Mouse (Mus musculus) heart, embryonic 12.5 days (tissue): ENCODE results near the gene Negr1. TPM values are rescaled to one million over a fixed set of nuclear protein-coding genes. Genes with fewer than 3 reads are reported as not detected.

Experiments used
- ATAC-seq: fragments of 200-750 bp; cut with Nextera tagmentation; 2 replicates; pipeline ENCODE4 v1.8.0; 2017; ENCODE audit warnings: moderate TSS enrichment, moderate library complexity; ENCODE audit not compliant: insufficient number of reproducible peaks, low FRiP score
- H3K27ac ChIP-seq: fragments of 300-500 bp; sonication (generic); 2 replicates; pipeline ENCODE4 v1.5.1; 2016; ENCODE audit warnings: mild to moderate bottlenecking, moderate library complexity; ENCODE audit not compliant: poor library complexity, severe bottlenecking
- H3K27me3 ChIP-seq: fragments of 300-500 bp; sonication (generic); replicated peaks from 2 replicates; pipeline ENCODE4 v1.6.1; 2016; ENCODE audit warnings: mild to moderate bottlenecking, moderate library complexity
- H3K36me3 ChIP-seq: fragments of 300-500 bp; sonication (generic); 2 replicates; pipeline ENCODE4 v1.6.1; 2016; ENCODE audit warnings: mild to moderate bottlenecking, moderate library complexity
- H3K4me1 ChIP-seq: fragments of 300-500 bp; sonication (generic); replicated peaks from 2 replicates; pipeline ENCODE4 v1.6.1; 2016; ENCODE audit warnings: mild to moderate bottlenecking
- H3K4me2 ChIP-seq: fragments of 300-500 bp; sonication (generic); 2 replicates; pipeline ENCODE4 v1.6.1; 2016; ENCODE audit warnings: mild to moderate bottlenecking, moderate library complexity
- H3K4me3 ChIP-seq: fragments of 300-500 bp; sonication (generic); 2 replicates; pipeline ENCODE4 v1.5.1; 2016; ENCODE audit warnings: mild to moderate bottlenecking
- H3K9ac ChIP-seq: fragments of 300-500 bp; sonication (generic); 2 replicates; pipeline ENCODE4 v1.6.1; 2016; ENCODE audit warnings: mild to moderate bottlenecking, moderate library complexity
- H3K9me3 ChIP-seq: fragments of 300-500 bp; sonication (generic); replicated peaks from 2 replicates; pipeline ENCODE4 v1.6.1; 2016; ENCODE audit warnings: mild to moderate bottlenecking, moderate library complexity
- WGBS: fragments of 180-500 bp; shearing (Covaris S2); methylation state at CpG from one replicate; pipeline ENCODE4 v1.1.7; 2016; 5-methylcytosine and 5-hydroxymethylcytosine counted together
- polyA plus RNA-seq: library from polyadenylated mRNA; unstranded; fragments of >200 nt; fragmentation: Nextera tagmentation; extraction: Ambion mirVana; gene quantifications from 2 replicates; pipeline ENCODE4 v1.2.1, GENCODE M21; 2016

Gene Negr1
- polyA plus RNA-seq, 1 experiment from 2014 or later, result 2.2 TPM

DNA sequence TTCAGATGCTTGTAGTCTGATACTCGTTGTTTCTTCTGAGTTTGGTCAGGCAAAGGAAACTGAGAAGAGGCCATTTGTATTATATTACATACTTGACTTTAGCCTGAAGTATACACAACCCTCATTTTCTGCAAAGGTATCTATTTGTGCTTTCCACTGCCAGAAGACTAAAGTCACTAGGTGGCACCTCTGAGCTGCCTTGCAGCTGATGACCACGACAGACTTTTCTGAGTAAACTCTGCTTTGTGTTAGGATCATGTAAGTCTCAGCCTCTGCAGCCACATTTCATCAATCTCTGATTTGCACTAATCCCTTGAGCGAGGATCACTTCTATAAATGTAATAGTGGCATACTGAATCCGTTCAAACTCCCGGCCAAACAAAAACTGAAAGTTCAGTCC is 671.1 kb downstream of the Negr1 start:
- Histone ChIP-seq H3K4me1 (no peaks in the 10 kb centered on the region; the same call in 1 of the 2 replicates), H3K4me3 (no peak overlapping the region), H3K36me3 (no peaks in the 10 kb centered on the region), H3K27me3 (no peaks in the 10 kb centered on the region), H3K4me2 (no peak overlapping the region), H3K27ac (no peak overlapping the region), H3K9me3 (no peaks in the 10 kb centered on the region), H3K9ac (no peak overlapping the region)
- 25% methylated on average over 5 of the region's 5 CpGs for WGBS
- ATAC-seq, result no peak

DNA sequence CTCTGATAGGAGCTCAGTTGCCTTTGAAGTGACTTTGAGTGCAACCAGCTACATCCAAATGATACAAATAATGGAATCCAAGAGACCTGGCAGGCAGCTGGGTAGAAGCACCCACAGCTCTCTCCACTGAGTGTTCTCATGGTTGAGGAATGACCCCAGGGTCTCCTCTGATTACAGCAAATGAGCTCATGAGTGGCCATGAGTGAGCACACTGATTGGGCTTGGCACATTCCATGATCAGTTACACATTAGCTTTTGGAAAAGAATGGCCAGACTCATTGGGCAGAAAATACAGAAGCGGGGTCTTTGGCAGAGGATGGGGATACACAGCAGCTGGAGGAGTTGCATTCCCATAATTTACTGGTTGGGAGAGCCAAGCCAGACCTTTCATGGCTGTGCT is 678.6 kb downstream of the Negr1 start:
- Histone ChIP-seq H3K27ac (no peak overlapping the region), H3K27me3 (no peaks in the 10 kb centered on the region), H3K36me3 (no peaks in the 10 kb centered on the region), H3K4me1 (no peaks in the 10 kb centered on the region), H3K9me3 (no peaks in the 10 kb centered on the region), H3K4me2 (no peak overlapping the region), H3K4me3 (no peak overlapping the region), H3K9ac (no peak overlapping the region)
- WGBS, result 76% methylated on average over 1 of the region's 1 CpGs
- ATAC-seq, result no peak

DNA sequence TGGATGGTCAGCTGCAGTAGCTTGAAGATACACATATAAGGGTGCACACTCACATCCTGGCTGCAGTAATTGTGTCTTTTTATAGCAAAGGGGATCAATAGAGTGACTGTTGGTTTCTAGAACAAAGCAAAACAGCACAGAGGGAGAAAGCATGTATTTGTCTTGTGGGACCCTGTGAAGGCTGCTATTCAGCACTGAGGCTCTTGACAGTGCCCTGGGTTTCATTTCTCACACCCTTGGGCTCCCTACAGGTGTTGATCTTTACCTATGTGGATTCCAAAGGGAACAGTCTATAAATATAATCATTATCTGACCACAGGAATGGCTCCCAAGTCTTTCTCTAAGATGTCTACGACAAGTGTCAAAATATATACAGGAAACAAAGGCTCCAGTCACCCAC is 693.9 kb downstream of the Negr1 start:
- peaks cover 16% of the 10 kb centered on the region; the same call in 1 of the 2 replicates for H3K4me1 ChIP-seq
- H3K4me3 ChIP-seq, result no peak overlapping the region
- ATAC-seq, result no peak
- no peaks in the 10 kb centered on the region for H3K27me3 ChIP-seq
- H3K36me3 ChIP-seq, result no peaks in the 10 kb centered on the region
- H3K4me2 ChIP-seq, result no peak overlapping the region
- 22% methylated on average over 1 of the region's 1 CpGs for WGBS
- H3K9ac ChIP-seq, result no peak overlapping the region
- no peaks in the 10 kb centered on the region for H3K9me3 ChIP-seq
- H3K27ac ChIP-seq, result peak overlapping the region; percentile 15; the same call in 1 of the 2 replicates

DNA sequence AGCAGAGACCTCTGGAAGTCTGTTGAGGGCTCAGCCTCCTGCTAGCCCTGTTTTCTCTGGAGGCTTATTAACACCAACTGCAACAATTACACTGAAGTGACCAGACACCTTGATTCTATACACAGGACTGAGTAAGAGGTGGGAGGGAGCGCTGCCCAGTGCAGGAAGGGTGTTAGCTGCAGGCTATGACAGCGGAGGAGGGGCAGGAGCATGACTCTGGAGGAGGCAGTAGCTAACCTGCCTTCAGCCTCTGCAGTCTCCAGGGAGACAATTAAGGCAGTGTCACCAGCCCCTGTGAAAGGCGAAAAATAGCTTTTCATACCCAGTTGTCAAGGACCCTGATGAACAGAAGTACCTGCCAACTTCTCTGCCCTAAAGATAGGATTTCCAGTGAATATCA is 694.3 kb downstream of the Negr1 start:
- Histone ChIP-seq H3K4me2 (no peak overlapping the region), H3K27me3 (no peaks in the 10 kb centered on the region), H3K9ac (no peak overlapping the region), H3K27ac (peak overlapping the region; percentile 15; the same call in 1 of the 2 replicates), H3K36me3 (no peaks in the 10 kb centered on the region), H3K4me1 (peaks cover 16% of the 10 kb centered on the region; the same call in 1 of the 2 replicates), H3K4me3 (no peak overlapping the region), H3K9me3 (no peaks in the 10 kb centered on the region)
- ATAC-seq, result peak; percentile 73
- WGBS, result 34% methylated on average over 3 of the region's 3 CpGs

DNA sequence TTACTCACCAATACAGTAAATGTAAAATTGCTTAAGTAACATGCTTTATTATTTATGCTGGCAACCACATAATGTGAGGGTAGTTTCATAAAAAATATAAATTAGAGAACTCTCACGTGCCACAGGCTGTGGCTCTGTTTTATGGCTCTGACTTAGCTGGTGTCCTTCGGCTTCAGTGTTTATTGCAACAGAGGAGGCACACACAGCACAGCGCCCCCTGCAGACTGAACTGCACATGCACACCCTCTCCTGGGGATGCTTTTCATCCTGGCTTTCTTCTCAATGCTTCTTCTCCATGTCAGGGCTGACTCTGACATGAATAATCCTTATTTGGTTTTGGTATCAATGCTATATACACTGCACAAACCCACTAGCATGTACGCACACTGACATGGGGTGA is 707.1 kb downstream of the Negr1 start:
- Histone ChIP-seq H3K9ac (no peak overlapping the region), H3K27ac (no peak overlapping the region), H3K4me2 (no peak overlapping the region), H3K9me3 (no peaks in the 10 kb centered on the region), H3K36me3 (no peaks in the 10 kb centered on the region), H3K4me1 (no peaks in the 10 kb centered on the region), H3K4me3 (no peak overlapping the region), H3K27me3 (no peaks in the 10 kb centered on the region)
- WGBS, result 58% methylated on average over 4 of the region's 4 CpGs
- ATAC-seq, result no peak

DNA sequence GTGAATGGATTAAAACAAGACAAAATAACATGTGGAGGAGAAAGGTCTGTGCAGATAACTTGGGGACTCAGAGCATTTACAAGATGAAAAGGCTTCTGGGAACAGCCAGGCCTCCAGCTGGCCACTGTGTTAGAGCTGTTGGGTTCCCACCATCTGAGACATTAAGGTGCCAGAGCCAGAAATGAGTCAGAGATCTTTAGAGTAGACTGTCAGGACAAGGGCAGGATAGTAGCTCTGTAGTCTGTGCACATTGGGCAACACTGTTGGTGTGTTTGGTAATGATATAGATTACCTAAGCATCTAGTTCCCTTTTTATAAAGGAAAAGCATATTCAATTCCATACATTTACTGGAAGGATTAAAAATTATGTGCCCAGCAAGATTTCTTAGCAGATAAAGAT is 710.8 kb downstream of the Negr1 start:
- Histone ChIP-seq H3K36me3 (no peaks in the 10 kb centered on the region), H3K27ac (no peak overlapping the region), H3K4me3 (no peak overlapping the region), H3K9me3 (no peaks in the 10 kb centered on the region), H3K27me3 (no peaks in the 10 kb centered on the region), H3K4me2 (no peak overlapping the region), H3K4me1 (no peaks in the 10 kb centered on the region), H3K9ac (no peak overlapping the region)
- no peak for ATAC-seq

DNA sequence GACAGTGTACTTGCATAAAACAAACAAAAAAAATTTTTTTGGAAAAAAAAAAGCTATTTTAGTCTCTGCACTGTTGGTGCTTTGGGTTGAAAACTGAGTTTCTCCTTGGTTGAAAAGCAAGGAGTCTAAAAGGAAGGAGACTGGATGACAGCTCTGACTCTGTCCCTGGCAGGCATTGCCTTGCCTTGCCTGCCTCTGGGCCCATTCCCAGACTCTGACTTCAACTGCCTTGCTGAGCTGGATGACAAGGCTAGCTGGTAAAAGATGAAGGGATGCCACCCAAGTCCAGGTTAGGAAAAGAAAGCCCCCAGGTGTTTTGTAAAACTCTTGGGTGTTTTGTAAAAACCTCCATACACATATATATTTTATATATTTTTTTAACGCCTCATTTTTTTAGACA is 712.5 kb downstream of the Negr1 start:
- Histone ChIP-seq H3K9ac (no peak overlapping the region), H3K27me3 (no peaks in the 10 kb centered on the region), H3K4me1 (no peaks in the 10 kb centered on the region), H3K27ac (no peak overlapping the region), H3K9me3 (no peaks in the 10 kb centered on the region), H3K36me3 (no peaks in the 10 kb centered on the region), H3K4me3 (no peak overlapping the region), H3K4me2 (no peak overlapping the region)
- WGBS, result 81% methylated on average over 1 of the region's 1 CpGs
- ATAC-seq, result no peak

DNA sequence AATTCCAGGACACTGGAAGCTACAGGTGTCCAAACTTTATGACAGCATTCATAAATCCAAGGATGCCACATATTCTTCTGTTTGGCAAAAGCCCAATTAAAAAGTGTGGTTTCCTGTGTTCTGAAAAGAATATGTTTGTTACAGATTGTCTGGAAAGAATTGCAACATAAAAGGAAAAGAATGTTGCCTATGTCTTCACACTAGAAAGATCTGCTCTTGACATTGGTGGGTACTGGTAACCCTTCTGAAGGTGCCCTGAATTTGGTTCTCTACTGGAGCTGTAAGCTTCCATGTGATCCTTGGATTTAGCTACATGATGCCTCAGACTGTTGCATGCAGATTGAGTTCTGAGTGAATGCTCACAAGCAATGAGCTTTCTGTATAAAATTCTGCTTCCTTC is 718.1 kb downstream of the Negr1 start:
- Histone ChIP-seq H3K4me3 (no peak overlapping the region), H3K36me3 (no peaks in the 10 kb centered on the region), H3K9ac (no peak overlapping the region), H3K9me3 (no peaks in the 10 kb centered on the region), H3K27me3 (no peaks in the 10 kb centered on the region), H3K27ac (no peak overlapping the region), H3K4me1 (no peaks in the 10 kb centered on the region), H3K4me2 (no peak overlapping the region)
- ATAC-seq, result no peak

DNA sequence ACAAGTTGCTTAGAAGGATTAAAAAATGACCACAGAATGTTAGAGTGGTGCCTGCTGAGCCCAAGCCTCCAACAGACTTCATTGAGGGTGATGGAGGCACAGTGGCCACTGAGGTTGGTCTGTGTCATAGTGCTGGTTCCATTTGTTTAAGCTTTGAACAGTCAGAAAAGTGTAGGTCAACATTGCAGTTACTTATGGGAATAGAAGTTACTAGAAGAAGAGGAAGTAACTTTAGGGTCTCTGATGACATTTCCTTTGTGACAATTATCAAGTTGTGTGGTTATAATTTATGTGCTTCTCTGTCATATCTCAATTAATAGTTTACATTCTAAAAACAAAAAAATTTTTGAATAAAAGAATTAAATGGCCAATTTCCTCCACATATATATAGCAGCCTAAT is 719.7 kb downstream of the Negr1 start:
- H3K4me2 ChIP-seq, result no peak overlapping the region
- no peak overlapping the region for H3K27ac ChIP-seq
- ATAC-seq, result no peak
- no peaks in the 10 kb centered on the region for H3K4me1 ChIP-seq
- no peaks in the 10 kb centered on the region for H3K27me3 ChIP-seq
- no peaks in the 10 kb centered on the region for H3K9me3 ChIP-seq
- no peaks in the 10 kb centered on the region for H3K36me3 ChIP-seq
- H3K4me3 ChIP-seq, result no peak overlapping the region
- H3K9ac ChIP-seq, result no peak overlapping the region

DNA sequence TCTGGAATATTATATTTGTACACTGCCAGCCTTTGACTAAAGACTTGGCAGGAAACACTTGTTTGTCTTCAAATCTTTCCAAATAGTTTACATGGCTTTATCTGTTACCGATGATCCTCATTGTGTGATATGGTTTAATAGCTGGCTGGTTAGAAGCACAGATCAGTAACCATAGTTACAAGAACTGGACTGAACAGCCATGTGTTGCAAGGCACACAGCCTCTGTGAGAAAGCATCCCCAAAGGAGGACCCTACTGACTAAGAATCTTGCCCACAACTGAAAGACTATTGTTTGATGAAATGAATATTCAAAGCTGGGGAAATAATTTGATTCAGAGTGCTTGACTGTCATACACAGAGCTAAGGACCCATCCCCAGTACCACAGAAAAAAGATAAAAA is 729.7 kb downstream of the Negr1 start:
- H3K27ac ChIP-seq, result no peak overlapping the region
- H3K4me2 ChIP-seq, result no peak overlapping the region
- H3K36me3 ChIP-seq, result no peaks in the 10 kb centered on the region
- no peaks in the 10 kb centered on the region for H3K4me1 ChIP-seq
- H3K4me3 ChIP-seq, result no peak overlapping the region
- H3K27me3 ChIP-seq, result no peaks in the 10 kb centered on the region
- no peaks in the 10 kb centered on the region for H3K9me3 ChIP-seq
- 78% methylated on average over 1 of the region's 1 CpGs for WGBS
- ATAC-seq, result no peak
- H3K9ac ChIP-seq, result no peak overlapping the region

DNA sequence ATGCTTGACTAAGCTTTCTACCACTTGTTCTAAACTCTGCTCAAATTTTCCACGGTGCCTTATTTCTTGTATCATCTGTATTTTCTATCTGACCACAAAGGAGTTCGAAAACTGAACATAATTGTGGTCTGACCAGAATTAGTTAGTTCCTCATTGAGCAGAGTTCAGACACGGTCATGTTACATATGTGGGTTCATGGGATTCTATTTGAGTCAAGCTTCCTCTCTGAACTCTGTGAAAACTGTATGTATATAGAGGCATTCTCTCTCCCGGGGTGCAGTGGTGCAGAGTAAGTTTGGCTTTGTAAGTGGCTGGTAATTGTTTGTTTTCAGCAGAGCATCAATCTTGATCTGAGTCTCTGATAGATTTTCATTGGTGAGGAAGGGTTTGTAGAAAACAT is 735.6 kb downstream of the Negr1 start:
- no peak overlapping the region for H3K27ac ChIP-seq
- no peaks in the 10 kb centered on the region for H3K4me1 ChIP-seq
- ATAC-seq, result no peak
- no peaks in the 10 kb centered on the region for H3K36me3 ChIP-seq
- H3K9me3 ChIP-seq, result peaks cover 4% of the 10 kb centered on the region; the same call in 1 of the 2 replicates
- no peak overlapping the region for H3K4me2 ChIP-seq
- H3K9ac ChIP-seq, result no peak overlapping the region
- H3K4me3 ChIP-seq, result no peak overlapping the region
- no peaks in the 10 kb centered on the region for H3K27me3 ChIP-seq
- 78% methylated on average over 4 of the region's 4 CpGs for WGBS

DNA sequence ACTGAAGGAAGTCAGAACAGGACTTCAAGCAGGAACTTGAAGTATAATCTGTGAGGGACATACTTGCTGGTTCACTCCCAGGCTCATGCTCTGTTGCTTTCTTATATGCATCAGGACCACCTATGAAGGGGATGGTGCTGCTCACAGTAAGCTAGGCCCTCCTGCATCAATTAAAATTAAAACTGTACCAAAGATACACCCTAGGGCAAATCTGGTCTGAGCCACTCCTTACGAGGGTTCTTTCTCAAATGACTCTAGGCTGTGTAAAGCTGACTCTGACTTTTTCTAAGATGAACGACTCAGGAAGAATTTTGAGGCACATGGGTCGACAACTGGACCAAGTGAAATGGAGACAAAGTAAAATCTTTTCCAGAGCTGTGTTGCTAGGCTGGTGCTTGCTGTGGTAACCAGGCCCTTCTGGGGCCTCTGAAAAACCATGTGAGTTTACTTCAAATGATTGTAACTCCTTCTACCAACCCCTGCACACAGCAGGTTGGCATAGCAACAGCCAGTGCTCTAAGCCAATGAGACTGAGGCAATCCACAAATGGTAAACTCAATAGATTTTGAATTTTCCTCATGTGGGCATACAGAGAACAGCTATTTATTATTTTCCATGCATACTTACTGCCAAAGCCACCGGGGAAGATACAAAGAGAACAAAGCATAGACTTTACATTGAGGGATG is 742.0 kb downstream of the Negr1 start:
- H3K4me3 ChIP-seq, result no peak overlapping the region
- no peak overlapping the region for H3K4me2 ChIP-seq
- H3K9ac ChIP-seq, result no peak overlapping the region
- no peak for ATAC-seq
- H3K36me3 ChIP-seq, result no peaks in the 10 kb centered on the region
- WGBS, result 74% methylated on average over 4 of the region's 4 CpGs
- no peaks in the 10 kb centered on the region for H3K27me3 ChIP-seq
- no peaks in the 10 kb centered on the region for H3K4me1 ChIP-seq
- no peak overlapping the region for H3K27ac ChIP-seq
- H3K9me3 ChIP-seq, result peaks cover 5% of the 10 kb centered on the region; the same call in 1 of the 2 replicates
